Mouse (Mus musculus): ENCODE results near the gene Zdhhc8. TPM values are rescaled to one million over a fixed set of nuclear protein-coding genes. Genes with fewer than 3 reads are reported as not detected.

The Zdhhc8 gene
- polyA plus RNA-seq, 1 experiment from 2014 or later: 17.2 TPM

DNA sequence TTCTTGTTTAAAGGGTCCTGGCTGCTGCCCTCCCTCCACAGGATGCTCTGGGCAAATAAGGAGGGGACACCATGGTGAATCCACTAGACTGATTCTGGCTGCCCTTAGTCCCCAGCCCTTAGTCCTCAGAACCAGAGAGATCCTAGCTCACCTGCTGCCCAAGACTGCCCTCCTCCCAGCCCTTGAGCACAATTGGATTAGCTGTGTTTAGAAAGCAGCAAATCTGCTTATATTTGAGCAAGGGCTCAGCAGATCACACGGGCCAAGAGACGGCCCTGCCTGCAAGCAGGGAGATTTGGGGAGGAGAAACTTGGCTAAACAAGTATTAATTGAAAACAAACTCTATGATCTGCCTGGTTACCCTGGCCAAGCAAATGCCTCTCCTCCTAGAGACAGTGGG is 55.3 kb downstream of the Zdhhc8 start:
- WGBS: 40% methylated on average over 2 of the region's 2 CpGs
- 0 out of 2 replicates have a peak, but pooled peaks cover 2% of the 10 kb centered on the region for H3K27me3 ChIP-seq (ENCODE audit: control insufficient read depth, insufficient read depth, low read length)

DNA sequence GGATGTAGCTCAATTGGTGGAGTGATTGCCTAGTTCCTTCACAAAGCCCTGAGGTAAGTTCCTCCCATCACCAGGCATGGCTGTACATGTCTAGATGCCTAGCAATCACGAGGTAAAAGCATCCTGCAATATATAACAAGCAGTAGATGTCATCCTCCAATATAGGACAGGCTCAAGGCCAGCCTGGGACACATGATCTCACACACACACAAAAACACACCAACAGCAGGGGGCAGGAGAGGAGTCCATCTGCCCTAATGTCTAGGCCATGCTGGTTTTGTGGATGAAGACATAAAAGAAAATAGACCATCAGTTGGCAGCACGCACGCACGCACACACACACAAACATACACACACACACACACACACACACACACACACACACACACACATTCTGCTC is 58.2 kb downstream of the Zdhhc8 start:
- Histone ChIP-seq H3K4me1 (ENCODE audit: control insufficient read depth, insufficient read depth, low read length) (peaks cover 15% of the 10 kb centered on the region), H3K36me3 (ENCODE audit: control insufficient read depth, insufficient read depth, low read length) (no peaks in the 10 kb centered on the region), H3K4me2 (replicated peaks; ENCODE audit: low read depth, low read length) (no peak overlapping the region), H3K27me3 (ENCODE audit: control insufficient read depth, insufficient read depth, low read length) (0 out of 2 replicates have a peak, but pooled peaks cover 2% of the 10 kb centered on the region), H3K9ac (ENCODE audit: low read depth, low read length) (no peak overlapping the region), H3K27ac (ENCODE audit: low read depth, low read length) (no peak overlapping the region), H3K4me3 (ENCODE audit: low read length) (no peak overlapping the region), H3K9me3 (ENCODE audit: control insufficient read depth, low read length) (no peaks in the 10 kb centered on the region)
- 79% methylated on average over 4 of the region's 4 CpGs for WGBS
- ATAC-seq (ENCODE audit: low FRiP score, low TSS enrichment): no peak

More for the DNA sequence above, 55.3 kb downstream of the Zdhhc8 start:
- Histone ChIP-seq H3K4me2 (replicated peaks; ENCODE audit: low read depth, low read length) (no peak overlapping the region), H3K36me3 (ENCODE audit: control insufficient read depth, insufficient read depth, low read length) (no peaks in the 10 kb centered on the region), H3K9ac (ENCODE audit: low read depth, low read length) (no peak overlapping the region), H3K4me1 (ENCODE audit: control insufficient read depth, insufficient read depth, low read length) (peaks cover 15% of the 10 kb centered on the region), H3K9me3 (ENCODE audit: control insufficient read depth, low read length) (no peaks in the 10 kb centered on the region), H3K27ac (ENCODE audit: low read depth, low read length) (no peak overlapping the region), H3K4me3 (ENCODE audit: low read length) (no peak overlapping the region)
- ATAC-seq (ENCODE audit: low FRiP score, low TSS enrichment): no peak

DNA sequence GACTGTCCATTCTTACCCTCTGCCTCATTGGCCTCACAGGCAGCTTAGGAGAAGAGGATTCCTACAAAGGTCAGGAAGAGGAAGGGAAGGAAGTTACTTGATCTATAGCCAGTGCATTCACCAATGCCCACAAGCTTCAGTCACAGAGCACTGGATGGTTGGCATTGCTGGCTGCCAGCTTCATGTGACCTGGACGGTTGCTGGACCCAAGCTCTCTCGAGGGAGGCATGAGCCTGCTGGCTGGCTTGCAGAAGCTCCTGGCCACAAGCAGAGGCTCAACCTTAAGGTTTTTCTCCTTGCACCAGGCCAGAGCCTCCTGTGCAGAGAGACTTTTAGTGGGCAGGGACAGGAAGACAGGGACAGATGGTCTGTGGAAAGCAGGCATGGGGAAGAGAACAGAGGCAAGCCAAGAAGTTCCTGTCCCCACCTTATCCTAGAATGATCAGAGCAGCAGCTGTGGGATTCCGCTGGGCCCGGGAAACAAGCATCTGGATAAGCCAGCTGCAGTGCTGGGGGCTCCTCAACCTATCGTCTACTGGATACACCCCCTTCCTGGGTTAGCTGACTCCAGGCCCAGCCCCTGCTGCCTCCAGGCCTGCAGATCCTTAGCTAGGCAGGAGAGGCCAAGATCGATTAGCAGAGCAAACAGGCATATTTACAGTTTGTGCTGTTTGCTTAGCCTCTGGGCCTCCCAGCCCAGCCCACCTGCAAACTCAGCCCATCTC is 59.0 kb downstream of the Zdhhc8 start:
- Histone ChIP-seq H3K9me3 (ENCODE audit: control insufficient read depth, low read length) (no peaks in the 10 kb centered on the region), H3K9ac (ENCODE audit: low read depth, low read length) (no peak overlapping the region), H3K4me3 (ENCODE audit: low read length) (no peak overlapping the region), H3K27ac (ENCODE audit: low read depth, low read length) (no peak overlapping the region), H3K4me1 (ENCODE audit: control insufficient read depth, insufficient read depth, low read length) (peaks cover 8% of the 10 kb centered on the region), H3K36me3 (ENCODE audit: control insufficient read depth, insufficient read depth, low read length) (no peaks in the 10 kb centered on the region), H3K27me3 (ENCODE audit: control insufficient read depth, insufficient read depth, low read length) (0 out of 2 replicates have a peak, but pooled peaks cover 2% of the 10 kb centered on the region), H3K4me2 (replicated peaks; ENCODE audit: low read depth, low read length) (no peak overlapping the region)
- 33% methylated on average over 6 of the region's 6 CpGs for WGBS
- ATAC-seq (ENCODE audit: low FRiP score, low TSS enrichment): no peak

DNA sequence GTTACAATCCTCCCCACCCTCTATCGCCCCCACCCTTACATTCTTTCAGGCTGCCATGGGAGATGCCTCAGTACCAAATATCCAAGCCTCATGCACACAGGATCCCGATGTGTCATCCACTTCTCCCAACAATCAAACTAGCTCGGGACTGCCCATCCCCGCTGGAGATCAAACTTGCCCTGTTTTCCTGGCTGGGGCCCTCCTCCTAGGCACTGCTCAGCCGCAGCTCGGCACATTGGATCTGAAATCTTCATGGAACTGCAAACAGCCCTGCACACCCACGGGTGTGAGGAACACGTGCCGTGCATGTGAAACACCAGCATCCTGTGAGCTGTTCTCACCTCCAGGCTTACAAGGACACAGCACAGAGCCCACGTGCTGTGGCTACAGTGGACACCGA is 61.1 kb downstream of the Zdhhc8 start:
- WGBS: 76% methylated on average over 11 of the region's 11 CpGs
- ATAC-seq (ENCODE audit: low FRiP score, low TSS enrichment): no peak
- Histone ChIP-seq H3K36me3 (ENCODE audit: control insufficient read depth, insufficient read depth, low read length) (no peaks in the 10 kb centered on the region), H3K4me2 (replicated peaks; ENCODE audit: low read depth, low read length) (no peak overlapping the region), H3K9ac (ENCODE audit: low read depth, low read length) (no peak overlapping the region), H3K4me1 (ENCODE audit: control insufficient read depth, insufficient read depth, low read length) (peaks cover 4% of the 10 kb centered on the region; the same call in 1 of the 2 replicates), H3K9me3 (ENCODE audit: control insufficient read depth, low read length) (no peaks in the 10 kb centered on the region), H3K4me3 (ENCODE audit: low read length) (no peak overlapping the region), H3K27me3 (ENCODE audit: control insufficient read depth, insufficient read depth, low read length) (no peaks in the 10 kb centered on the region), H3K27ac (ENCODE audit: low read depth, low read length) (no peak overlapping the region)

DNA sequence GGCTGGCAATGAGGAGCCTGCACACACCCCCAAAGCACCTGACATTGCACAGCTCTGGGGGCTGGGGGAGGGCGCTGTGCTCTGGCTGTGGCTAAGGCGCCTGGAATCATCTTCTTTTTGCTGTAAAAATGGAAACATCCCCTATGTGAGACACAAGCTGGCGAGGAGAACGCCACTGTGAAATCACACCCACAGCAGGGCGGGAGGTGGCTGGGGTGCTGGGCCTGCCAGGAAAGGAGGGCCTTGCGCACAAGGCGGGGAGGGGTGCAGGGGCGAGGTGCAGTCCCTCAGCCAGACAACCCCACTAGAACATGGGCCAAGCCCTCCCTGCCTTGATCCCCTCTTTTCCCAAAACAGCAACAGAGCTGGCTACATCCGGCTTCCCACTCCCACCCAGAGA is 61.7 kb downstream of the Zdhhc8 start:
- Histone ChIP-seq H3K27ac (ENCODE audit: low read depth, low read length) (no peak overlapping the region), H3K4me3 (ENCODE audit: low read length) (no peak overlapping the region), H3K27me3 (ENCODE audit: control insufficient read depth, insufficient read depth, low read length) (no peaks in the 10 kb centered on the region), H3K9ac (ENCODE audit: low read depth, low read length) (no peak overlapping the region), H3K4me1 (ENCODE audit: control insufficient read depth, insufficient read depth, low read length) (peaks cover 4% of the 10 kb centered on the region; the same call in 1 of the 2 replicates), H3K36me3 (ENCODE audit: control insufficient read depth, insufficient read depth, low read length) (no peaks in the 10 kb centered on the region), H3K4me2 (replicated peaks; ENCODE audit: low read depth, low read length) (no peak overlapping the region), H3K9me3 (ENCODE audit: control insufficient read depth, low read length) (no peaks in the 10 kb centered on the region)
- no peak for ATAC-seq (ENCODE audit: low FRiP score, low TSS enrichment)
- 80% methylated on average over 9 of the region's 9 CpGs for WGBS

DNA sequence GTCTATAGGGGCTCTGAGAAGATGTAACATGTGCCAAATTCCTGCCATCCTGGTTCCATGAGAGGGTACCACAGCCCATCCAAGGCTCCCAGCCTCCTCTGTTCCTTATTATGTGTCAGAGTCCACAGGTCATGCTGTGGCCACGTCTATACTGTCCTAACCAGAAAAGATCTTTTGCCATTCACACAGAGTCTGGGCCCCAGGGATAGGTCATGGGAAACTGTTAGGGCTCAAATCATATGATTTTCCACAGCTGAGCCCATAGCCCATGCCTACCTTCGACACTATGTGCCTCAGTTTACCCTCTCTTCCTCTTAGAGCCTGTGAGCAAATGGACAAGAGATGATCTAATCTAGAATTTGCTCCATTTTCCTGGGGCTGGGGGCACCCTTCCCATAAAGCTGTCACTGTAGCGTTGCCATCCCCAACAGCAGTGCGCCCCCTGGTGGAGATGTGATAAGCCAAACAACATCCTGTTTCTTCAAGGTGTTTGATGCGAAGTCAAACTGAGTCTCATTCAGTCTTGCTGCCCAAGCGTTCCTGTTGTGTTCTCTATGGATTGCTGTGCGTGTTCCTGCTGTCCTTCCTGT is 62.6 kb downstream of the Zdhhc8 start:
- H3K4me2 ChIP-seq (replicated peaks; ENCODE audit: low read depth, low read length): no peak overlapping the region
- H3K9me3 ChIP-seq (ENCODE audit: control insufficient read depth, low read length): no peaks in the 10 kb centered on the region
- WGBS: 12% methylated on average over 7 of the region's 7 CpGs
- no peak overlapping the region for H3K9ac ChIP-seq (ENCODE audit: low read depth, low read length)
- no peak for ATAC-seq (ENCODE audit: low FRiP score, low TSS enrichment)
- H3K36me3 ChIP-seq (ENCODE audit: control insufficient read depth, insufficient read depth, low read length): no peaks in the 10 kb centered on the region
- H3K4me1 ChIP-seq (ENCODE audit: control insufficient read depth, insufficient read depth, low read length): peaks cover 4% of the 10 kb centered on the region; the same call in 1 of the 2 replicates
- H3K27ac ChIP-seq (ENCODE audit: low read depth, low read length): no peak overlapping the region
- no peak overlapping the region for H3K4me3 ChIP-seq (ENCODE audit: low read length)
- no peaks in the 10 kb centered on the region for H3K27me3 ChIP-seq (ENCODE audit: control insufficient read depth, insufficient read depth, low read length)

MicroRNAs within 50 kb of the gene (microRNA counts, 519-probe panel; counts per million panel counts)
- microRNA mmu-miR-1306: not detected

Small RNA genes lying within 50 kb of the gene (microRNA-seq; reads per million reads assigned to microRNA genes)
- gene Gm24572 (3.4 reads per million, percentile 12 among the genes with 10 or more reads in this experiment), gene Mir1306 (275 reads per million, percentile 68 among the genes with 10 or more reads in this experiment)

Other genes with a start within 250 kb of the Zdhhc8 start
- gene Dgcr6, start 182.3 kb downstream of the Zdhhc8 start, polyA plus RNA-seq (2014; fragmentation: Nextera tagmentation; extraction: Ambion mirVana): 99.0 and 101 TPM in 2 replicates
- 21.5 and 21.6 TPM in 2 replicates for gene Prodh, start 144.9 kb downstream of the Zdhhc8 start, polyA plus RNA-seq (2014; fragmentation: Nextera tagmentation; extraction: Ambion mirVana)
- gene Rtn4r, start 107.5 kb downstream of the Zdhhc8 start, polyA plus RNA-seq (2014; fragmentation: Nextera tagmentation; extraction: Ambion mirVana): 3.6 and 4.7 TPM in 2 replicates
- gene Ccdc188, start 17.3 kb downstream of the Zdhhc8 start, polyA plus RNA-seq (2014; fragmentation: Nextera tagmentation; extraction: Ambion mirVana): not detected in 2 replicates
- gene Trmt2a, start 13.5 kb upstream of the Zdhhc8 start, polyA plus RNA-seq (2014; fragmentation: Nextera tagmentation; extraction: Ambion mirVana): 78.3 and 83.4 TPM in 2 replicates
- gene Ranbp1, start 13.6 kb upstream of the Zdhhc8 start, polyA plus RNA-seq (2014; fragmentation: Nextera tagmentation; extraction: Ambion mirVana): 846 and 1,191 TPM in 2 replicates
- gene Gm49776, start 23.2 kb upstream of the Zdhhc8 start, polyA plus RNA-seq (2014; fragmentation: Nextera tagmentation; extraction: Ambion mirVana): 1.2 and 1.9 TPM in 2 replicates
- gene Dgcr8, start 54.1 kb upstream of the Zdhhc8 start, polyA plus RNA-seq (2014; fragmentation: Nextera tagmentation; extraction: Ambion mirVana): 29.9 and 41.4 TPM in 2 replicates
- 19.8 and 20.0 TPM in 2 replicates for gene Tango2, start 113.0 kb upstream of the Zdhhc8 start, polyA plus RNA-seq (2014; fragmentation: Nextera tagmentation; extraction: Ambion mirVana)
- 16.3 and 27.0 TPM in 2 replicates for gene Arvcf, start 113.0 kb upstream of the Zdhhc8 start, polyA plus RNA-seq (2014; fragmentation: Nextera tagmentation; extraction: Ambion mirVana)
- gene Txnrd2, start 191.2 kb upstream of the Zdhhc8 start, polyA plus RNA-seq (2014; fragmentation: Nextera tagmentation; extraction: Ambion mirVana): 21.9 and 23.6 TPM in 2 replicates
- 78.7 and 89.0 TPM in 2 replicates for gene Comt, start 191.7 kb upstream of the Zdhhc8 start, polyA plus RNA-seq (2014; fragmentation: Nextera tagmentation; extraction: Ambion mirVana)

All from kidney, embryonic 14.5 days (tissue).